Mouse (Mus musculus) testis, adult 2 months (tissue): ENCODE measurements around the gene Syngr2.

ENCODE experiments used
- CTCF ChIP-seq: fragments of 200-500 bp; IDR thresholded peaks from 2 replicates; pipeline ENCODE4 v1.5.1; 2012; ENCODE audit warnings: low read depth, mild to moderate bottlenecking, inconsistent platforms, low read length, moderate library complexity; ENCODE audit not compliant: control insufficient read depth, insufficient read depth, insufficient replicate concordance
- POLR2A ChIP-seq: fragments of 200-500 bp; IDR thresholded peaks from 2 replicates; pipeline ENCODE4 v1.6.1; 2012; ENCODE audit warnings: low read depth, mild to moderate bottlenecking, inconsistent platforms, low read length, moderate library complexity; ENCODE audit not compliant: control insufficient read depth

GRCm38 (mm10) chr11:117828149-117828887 lies 18.9 kb downstream of the Syngr2 start:
- TF ChIP-seq POLR2A, result no peak
- no peak for TF ChIP-seq CTCF
